Mouse (Mus musculus): Measurements from ENCODE around the gene Trim8.

DNA sequence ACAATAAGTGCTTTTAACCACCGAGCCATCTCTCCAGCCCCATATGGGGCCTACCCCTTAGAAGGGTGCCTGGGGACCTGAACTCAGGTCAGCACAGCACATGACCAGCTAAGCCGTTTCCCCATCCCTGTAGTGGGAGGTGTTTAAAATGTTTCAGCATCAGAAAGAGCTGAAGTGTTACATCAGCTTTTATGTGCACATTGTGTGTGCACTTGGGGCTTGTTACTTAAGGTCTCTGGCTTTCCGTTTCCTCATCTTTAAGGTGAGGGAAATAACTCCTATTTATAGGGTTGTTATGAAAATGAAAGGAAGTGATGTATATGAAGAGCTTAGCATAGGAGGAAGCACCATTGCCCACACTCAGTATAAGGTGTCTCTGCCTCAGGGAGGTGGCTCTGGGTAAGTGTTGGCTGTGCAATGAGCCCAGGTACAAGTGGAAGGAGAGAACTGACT is 34.4 kb upstream of the Trim8 start:
- TF ChIP-seq CTCF (IDR thresholded peaks at IDR 0.05; ENCODE audit: borderline replicate concordance, extremely low read depth, insufficient read depth, insufficient read length) (no peak), POLR2A (IDR thresholded peaks at IDR 0.05; ENCODE audit: borderline replicate concordance, extremely low read depth, insufficient read depth, insufficient read length, poor library complexity, severe bottlenecking) (no peak)
